Mouse (Mus musculus) heart, embryonic 16.5 days (tissue): ENCODE measurements around the gene Vegfd. TPM values are rescaled to one million over a fixed set of nuclear protein-coding genes. Genes with fewer than 3 reads are reported as not detected.
A peak's percentile ranks its signal among the peaks of the same experiment; 100 is the strongest.

Experiments used
- ATAC-seq: fragments of 200-750 bp; cut with Nextera tagmentation; replicated peaks from 2 replicates; pipeline ENCODE4 v1.8.0; 2017; ENCODE audit warnings: moderate number of reproducible peaks; ENCODE audit not compliant: insufficient read depth, low FRiP score; ENCODE audit errors: extremely low read depth
- H3K27ac ChIP-seq: fragments of 300-500 bp; sonication (generic); 2 replicates; pipeline ENCODE4 v1.5.1; 2014; ENCODE audit warnings: mild to moderate bottlenecking, low read length, control low read depth, moderate library complexity
- H3K27me3 ChIP-seq: fragments of 300-500 bp; sonication (generic); 2 replicates; pipeline ENCODE4 v1.6.1; 2014; ENCODE audit warnings: low read length, mixed read lengths; ENCODE audit not compliant: control insufficient read depth, insufficient read depth
- H3K36me3 ChIP-seq: fragments of 300-500 bp; sonication (generic); 2 replicates; pipeline ENCODE4 v1.6.1; 2014; ENCODE audit not compliant: control insufficient read depth, insufficient read depth
- H3K4me1 ChIP-seq: fragments of 300-500 bp; sonication (generic); 2 replicates; pipeline ENCODE4 v1.6.1; 2014; ENCODE audit warnings: low read length, mixed read lengths; ENCODE audit not compliant: control insufficient read depth, insufficient read depth
- H3K4me2 ChIP-seq: fragments of 300-500 bp; sonication (generic); 2 replicates; pipeline ENCODE4 v1.6.1; 2014; ENCODE audit warnings: low read depth, mild to moderate bottlenecking, control low read depth, low read length
- H3K4me3 ChIP-seq: fragments of 300-500 bp; sonication (generic); 2 replicates; pipeline ENCODE4 v1.5.1; 2014; ENCODE audit warnings: mild to moderate bottlenecking, control low read depth, low read length
- H3K9ac ChIP-seq: fragments of 300-500 bp; sonication (generic); 2 replicates; pipeline ENCODE4 v1.6.1; 2014; ENCODE audit warnings: low read length, control low read depth
- H3K9me3 ChIP-seq: fragments of 300-500 bp; sonication (generic); replicated peaks from 2 replicates; pipeline ENCODE4 v1.6.1; 2016; ENCODE audit warnings: low read length; ENCODE audit not compliant: control insufficient read depth
- WGBS: fragments of 180-500 bp; shearing (Covaris S2); extraction: QIAGEN DNeasy Blood & Tissue Kit; methylation state at CpG from one replicate; pipeline ENCODE4 v1.1.7; 2014; 5-methylcytosine and 5-hydroxymethylcytosine counted together
- polyA plus RNA-seq: library from polyadenylated mRNA; unstranded; fragments of >200 nt; fragmentation: Nextera tagmentation; extraction: Ambion mirVana; gene quantifications from 2 replicates; pipeline ENCODE4 v1.2.1, GENCODE M21; 2015

The Vegfd gene
- 3.7 and 6.7 TPM in 2 replicates for polyA plus RNA-seq

DNA sequence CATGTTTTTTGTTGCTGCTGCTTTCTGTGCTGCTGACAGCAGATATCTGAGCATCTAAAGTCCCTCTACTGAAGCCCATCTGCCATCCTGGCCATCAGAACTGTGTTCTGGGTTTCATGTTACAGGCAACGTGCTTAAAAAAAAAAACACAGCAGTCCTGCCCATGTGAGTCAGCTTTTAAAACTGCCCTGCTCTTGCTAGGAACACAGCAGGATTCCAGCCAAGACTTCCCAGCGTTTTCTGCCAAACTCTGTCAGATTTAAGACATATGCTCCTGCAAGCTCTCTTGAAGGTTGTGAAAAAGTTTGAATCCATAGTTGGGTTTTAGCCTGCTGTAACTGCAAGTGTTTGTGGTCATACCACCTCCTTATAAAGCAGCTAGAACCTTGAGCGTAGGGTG lies at the start of gene Vegfd:
Vegfd (plus strand) TSS at position 298 of the 400 bp plus-strand sequence.
- Histone ChIP-seq H3K9me3 (no peaks in the 10 kb centered on the region), H3K4me2 (peak within 1 kb of the TSS; percentile 26; the same call in 1 of the 2 replicates), H3K36me3 (no peaks in the 10 kb centered on the region), H3K4me1 (no peaks in the 10 kb centered on the region; the same call in 1 of the 2 replicates), H3K9ac (no peak within 1 kb of the TSS), H3K27ac (peak within 1 kb of the TSS; percentile 32), H3K4me3 (no peak within 1 kb of the TSS), H3K27me3 (no peaks in the 10 kb centered on the region)
- 14% methylated on average over 3 of the region's 3 CpGs for WGBS
- no peak for ATAC-seq

DNA sequence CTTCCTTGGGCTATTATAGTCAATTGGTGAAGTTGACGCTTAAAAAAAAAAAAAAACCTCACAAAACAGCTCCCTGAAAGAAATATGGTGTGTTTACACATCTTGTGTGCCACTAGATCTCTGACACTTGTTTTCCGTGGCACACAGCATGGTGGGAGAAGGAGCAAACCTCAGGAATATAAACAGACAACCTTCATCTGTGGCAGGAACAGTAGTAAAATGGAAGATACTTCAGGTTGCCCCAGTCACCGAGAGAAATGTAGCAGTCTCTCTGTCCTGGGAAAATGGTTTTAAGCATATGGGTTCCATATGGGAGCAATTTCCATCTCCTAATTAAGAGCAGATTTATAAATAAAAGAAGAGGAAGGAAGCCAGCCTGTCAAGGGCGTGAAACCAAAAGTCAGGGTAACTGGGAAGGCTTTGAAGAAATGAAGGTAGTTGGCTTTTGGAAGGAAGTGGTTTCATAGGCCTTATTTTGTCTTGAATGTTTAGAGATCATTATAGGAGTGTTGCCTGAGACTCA lies 49.7 kb upstream of the Vegfd start:
- Histone ChIP-seq H3K4me3 (no peak overlapping the region), H3K9ac (no peak overlapping the region), H3K4me2 (no peak overlapping the region), H3K27me3 (no peaks in the 10 kb centered on the region), H3K4me1 (no peaks in the 10 kb centered on the region), H3K36me3 (no peaks in the 10 kb centered on the region), H3K9me3 (no peaks in the 10 kb centered on the region), H3K27ac (no peak overlapping the region)
- WGBS: 70% methylated on average over 4 of the region's 4 CpGs
- no peak for ATAC-seq

DNA sequence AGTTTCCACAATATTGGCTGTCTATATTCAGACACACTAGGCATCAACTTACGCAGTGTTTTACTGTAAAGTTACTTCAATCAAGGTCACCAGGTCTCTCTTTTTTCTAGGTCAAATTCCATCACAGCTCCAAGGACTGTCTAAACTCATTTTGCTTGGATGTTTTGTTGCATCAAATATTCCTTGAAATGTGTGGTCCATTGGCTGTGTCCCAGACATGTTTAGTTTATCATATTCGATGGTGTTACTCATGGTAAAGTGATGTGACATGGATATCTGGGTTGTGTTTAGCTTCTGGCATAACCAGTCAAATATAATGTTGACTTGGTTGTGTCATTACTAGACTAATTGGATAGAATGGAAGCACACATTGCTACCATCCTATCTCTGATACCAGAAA lies 42.8 kb upstream of the Vegfd start:
- H3K4me2 ChIP-seq: no peak overlapping the region
- 65% methylated on average over 2 of the region's 2 CpGs for WGBS
- H3K9ac ChIP-seq: no peak overlapping the region
- no peak overlapping the region for H3K27ac ChIP-seq
- no peak overlapping the region for H3K4me3 ChIP-seq
- H3K9me3 ChIP-seq: no peaks in the 10 kb centered on the region
- H3K27me3 ChIP-seq: no peaks in the 10 kb centered on the region
- H3K4me1 ChIP-seq: no peaks in the 10 kb centered on the region
- no peaks in the 10 kb centered on the region for H3K36me3 ChIP-seq
- no peak for ATAC-seq

DNA sequence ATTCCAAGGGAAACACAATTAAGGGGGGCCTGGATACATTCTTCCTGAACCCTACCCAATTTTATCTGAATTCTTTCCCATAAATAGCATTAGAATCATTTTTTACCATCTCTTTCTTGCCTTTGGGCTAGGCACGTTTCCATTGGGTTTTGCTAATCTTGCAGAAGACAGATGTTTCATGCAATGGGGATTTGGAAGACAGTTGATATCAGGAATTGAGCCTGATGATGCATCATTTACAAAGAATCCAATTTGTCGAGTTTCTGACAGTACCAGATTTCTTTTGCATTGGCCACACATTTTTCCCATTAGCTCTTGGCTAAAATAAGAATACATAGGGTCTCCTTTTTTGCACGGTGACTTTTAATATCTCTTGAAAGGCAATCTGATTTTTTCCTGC lies 42.4 kb upstream of the Vegfd start:
- Histone ChIP-seq H3K9ac (no peak overlapping the region), H3K27ac (no peak overlapping the region), H3K4me1 (no peaks in the 10 kb centered on the region), H3K4me3 (no peak overlapping the region), H3K9me3 (no peaks in the 10 kb centered on the region), H3K36me3 (no peaks in the 10 kb centered on the region), H3K27me3 (no peaks in the 10 kb centered on the region), H3K4me2 (no peak overlapping the region)
- 66% methylated on average over 3 of the region's 3 CpGs for WGBS
- no peak for ATAC-seq

DNA sequence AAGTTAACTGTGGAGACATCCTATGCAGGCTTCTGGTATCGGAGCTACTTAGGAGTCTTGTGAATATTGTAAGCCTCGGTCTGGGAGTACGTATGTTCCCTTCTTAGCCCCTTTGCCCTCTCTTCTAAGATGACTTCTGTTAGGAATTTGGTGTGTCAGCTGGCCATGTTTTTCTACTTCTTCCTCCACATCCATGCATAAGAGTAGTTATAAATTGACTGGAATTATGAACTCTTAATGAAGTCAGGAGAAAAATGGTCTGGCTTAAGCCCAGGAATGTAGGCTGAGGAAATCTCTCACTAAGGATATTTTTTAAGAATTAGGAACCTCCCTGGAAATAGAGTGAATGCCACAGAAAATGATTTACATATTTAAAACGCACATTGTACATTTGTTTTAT lies 34.6 kb upstream of the Vegfd start:
- Histone ChIP-seq H3K36me3 (no peaks in the 10 kb centered on the region), H3K27me3 (no peaks in the 10 kb centered on the region), H3K4me2 (no peak overlapping the region), H3K9ac (no peak overlapping the region), H3K4me1 (no peaks in the 10 kb centered on the region), H3K4me3 (no peak overlapping the region), H3K27ac (no peak overlapping the region), H3K9me3 (no peaks in the 10 kb centered on the region)
- no peak for ATAC-seq
- WGBS: 84% methylated on average over 4 of the region's 4 CpGs

DNA sequence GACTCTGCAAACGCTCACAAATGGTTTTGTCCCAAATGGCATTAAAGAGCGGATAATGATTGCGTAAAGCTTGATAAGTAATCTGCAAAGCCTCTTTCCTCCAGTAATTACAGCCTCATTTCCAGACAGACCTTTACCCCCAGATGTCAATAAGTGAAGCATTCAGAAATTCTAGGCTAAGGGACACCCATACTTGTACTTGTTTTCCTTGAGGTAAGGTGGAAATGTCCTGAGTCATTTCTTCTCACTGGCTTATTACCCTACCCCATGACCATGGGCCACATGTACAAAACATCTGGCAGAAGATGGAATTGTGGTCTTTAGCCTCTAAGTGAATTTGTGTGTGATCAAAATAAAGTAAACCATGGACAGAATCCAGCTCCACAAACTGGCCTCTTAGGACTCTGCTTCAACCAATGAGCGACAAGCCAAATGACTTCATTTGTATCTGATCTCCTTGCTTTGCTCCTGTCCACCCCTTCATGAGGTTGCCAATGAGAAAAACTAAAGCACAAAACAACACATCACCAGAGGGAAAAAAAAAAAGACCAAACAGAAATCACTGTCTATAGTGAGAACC lies 27.7 kb upstream of the Vegfd start:
- Histone ChIP-seq H3K4me3 (no peak overlapping the region), H3K4me1 (no peaks in the 10 kb centered on the region; the same call in 1 of the 2 replicates), H3K9ac (no peak overlapping the region), H3K36me3 (no peaks in the 10 kb centered on the region), H3K4me2 (no peak overlapping the region), H3K27me3 (no peaks in the 10 kb centered on the region), H3K9me3 (no peaks in the 10 kb centered on the region), H3K27ac (no peak overlapping the region)
- WGBS: 79% methylated on average over 4 of the region's 4 CpGs
- ATAC-seq: no peak

DNA sequence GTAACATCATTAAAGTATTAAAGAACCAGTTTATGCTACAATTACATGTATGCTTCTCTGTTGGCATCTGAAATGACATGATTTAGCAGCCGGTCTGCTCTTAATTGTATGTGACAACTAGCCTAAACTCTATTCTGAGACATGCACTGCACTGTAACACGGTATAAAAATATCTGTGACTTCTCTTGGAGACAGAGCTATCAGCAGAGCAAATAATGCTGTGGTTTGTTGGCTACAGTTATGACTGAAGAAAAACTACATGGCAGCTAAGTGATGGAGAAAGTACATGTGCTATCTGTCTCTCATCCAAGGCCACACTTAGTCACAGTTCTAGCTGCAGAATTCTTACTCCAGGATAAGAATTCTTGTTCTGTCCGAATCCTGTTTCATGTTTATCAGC lies 24.2 kb upstream of the Vegfd start:
- 0 out of 2 replicates have a peak overlapping the region, but pooled peaks have one; percentile 18 for H3K27ac ChIP-seq
- no peak overlapping the region for H3K9ac ChIP-seq

DNA sequence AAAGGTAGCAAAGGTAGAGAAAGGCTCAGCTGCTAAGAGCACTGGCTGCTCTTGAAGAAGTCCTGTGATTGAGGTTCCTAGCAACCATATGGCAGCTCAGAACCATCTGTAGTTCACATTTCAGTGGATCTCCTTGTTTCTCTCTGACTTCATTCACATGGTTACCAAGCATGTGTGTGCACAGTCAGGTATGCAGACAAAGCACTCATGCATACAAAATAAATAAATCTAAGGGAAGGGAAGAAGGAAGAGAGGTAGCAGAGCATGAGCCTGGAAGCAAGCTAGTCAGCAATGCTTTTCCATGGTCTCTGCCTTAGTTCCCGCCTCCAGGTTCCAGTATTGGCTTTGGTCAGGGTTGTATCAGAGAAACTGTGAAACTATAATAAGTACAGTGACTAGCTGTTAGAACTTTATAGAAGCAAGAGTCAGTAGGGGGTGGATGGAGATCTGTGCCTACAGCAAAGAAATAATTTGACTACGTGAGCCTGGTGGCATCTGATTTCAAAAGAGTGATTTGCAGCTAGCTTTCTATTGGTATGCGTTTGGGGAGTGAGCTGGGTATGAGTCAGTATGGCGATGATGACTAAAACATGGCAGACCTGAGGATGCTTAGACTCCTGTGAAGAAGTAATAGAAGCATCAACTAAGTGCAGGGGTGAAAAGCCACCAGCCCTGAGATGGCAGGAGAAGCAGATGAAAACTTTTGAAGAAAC lies 7.9 kb upstream of the Vegfd start:
- Histone ChIP-seq H3K36me3 (no peaks in the 10 kb centered on the region), H3K27ac (no peak overlapping the region), H3K4me1 (no peaks in the 10 kb centered on the region), H3K9me3 (no peaks in the 10 kb centered on the region), H3K9ac (no peak overlapping the region), H3K4me2 (no peak overlapping the region), H3K4me3 (no peak overlapping the region), H3K27me3 (no peaks in the 10 kb centered on the region)
- whole genome bisulfite sequencing: 75% methylated on average over 4 of the region's 4 CpGs
- ATAC-seq: no peak

More for the DNA sequence above, 24.2 kb upstream of the Vegfd start:
- Histone ChIP-seq H3K4me3 (no peak overlapping the region), H3K4me2 (no peak overlapping the region), H3K9me3 (no peaks in the 10 kb centered on the region), H3K4me1 (no peaks in the 10 kb centered on the region; the same call in 1 of the 2 replicates), H3K27me3 (no peaks in the 10 kb centered on the region), H3K36me3 (no peaks in the 10 kb centered on the region)
- ATAC-seq: no peak
- 44% methylated on average over 3 of the region's 3 CpGs for WGBS

DNA sequence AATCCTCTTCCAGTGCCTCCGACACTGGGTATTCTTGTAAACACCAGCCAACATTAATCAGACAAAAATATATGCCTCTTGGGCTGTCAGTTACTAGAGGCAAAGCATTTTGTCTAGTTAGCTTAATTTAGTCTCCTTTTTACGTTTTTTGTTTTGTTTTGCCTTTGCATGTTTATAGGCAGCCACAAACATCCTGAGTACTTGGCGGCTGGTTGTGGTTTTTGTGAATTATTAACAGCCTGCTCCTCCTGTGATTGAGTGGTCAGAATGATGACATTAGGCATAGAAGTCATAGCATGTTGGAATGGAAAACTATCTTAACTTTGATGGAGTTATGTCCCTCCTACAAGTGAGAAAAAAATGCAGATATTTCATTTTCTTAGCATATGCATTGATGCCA lies 2.6 kb upstream of the Vegfd start:
- Histone ChIP-seq H3K9me3 (no peaks in the 10 kb centered on the region), H3K4me1 (no peaks in the 10 kb centered on the region; the same call in 1 of the 2 replicates), H3K9ac (no peak overlapping the region), H3K4me3 (no peak overlapping the region), H3K27me3 (no peaks in the 10 kb centered on the region), H3K36me3 (no peaks in the 10 kb centered on the region), H3K27ac (no peak overlapping the region), H3K4me2 (no peak overlapping the region)
- 77% methylated on average over 3 of the region's 3 CpGs for WGBS
- ATAC-seq: no peak
